Mouse (Mus musculus): ENCODE measurements around the gene Trp53rka. TPM values are rescaled to one million over a fixed set of nuclear protein-coding genes. Genes with fewer than 3 reads are reported as not detected.
"Not testable (repeated sequence)": the region's sequence is repeated elsewhere in the genome, so short reads cannot be mapped to it uniquely, and the experiment has no call there.

Trp53rka gene
- polyA plus RNA-seq (2016; fragmentation: Nextera tagmentation; extraction: Ambion mirVana): 43.3 and 47.5 TPM in 2 replicates

- Histone ChIP-seq H3K27ac (peak within 1 kb of the TSS; percentile 91), H3K9me3 (no peaks in the 10 kb centered on the region), H3K27me3 (no peaks in the 10 kb centered on the region; the same call in 1 of the 2 replicates), H3K36me3 (replicated peaks) (peaks cover 30% of the 10 kb centered on the region), H3K9ac (peak within 1 kb of the TSS; percentile 87), H3K4me1 (peaks cover 26% of the 10 kb centered on the region), H3K4me2 (peak within 1 kb of the TSS; percentile 80), H3K4me3 (replicated peaks) (peak within 1 kb of the TSS; percentile 76)
- WGBS: under 1% methylated on average over 66 of the region's 84 CpGs
- ATAC-seq (ENCODE audit: low FRiP score): peak; percentile 86
These were observed at the start of gene Trp53rka for GRCm38 (mm10) chr2:165492648-165493553. TSS of gene Trp53rka (minus strand) at chr2:165493324.

- H3K36me3 ChIP-seq (replicated peaks): no peaks in the 10 kb centered on the region
- 91% methylated on average over 3 of the region's 3 CpGs for WGBS
- no peak overlapping the region for H3K4me2 ChIP-seq
- ATAC-seq (ENCODE audit: low FRiP score): no peak
- H3K4me3 ChIP-seq (replicated peaks): no peak overlapping the region
- H3K4me1 ChIP-seq: peaks cover 21% of the 10 kb centered on the region
- no peaks in the 10 kb centered on the region for H3K9me3 ChIP-seq
- H3K9ac ChIP-seq: no peak overlapping the region
- H3K27ac ChIP-seq: no peak overlapping the region
- H3K27me3 ChIP-seq: peaks cover 7% of the 10 kb centered on the region; the same call in 1 of the 2 replicates
These were observed 47.9 kb upstream of the Trp53rka start for GRCm38 (mm10) chr2:165540975-165541374.

DNA sequence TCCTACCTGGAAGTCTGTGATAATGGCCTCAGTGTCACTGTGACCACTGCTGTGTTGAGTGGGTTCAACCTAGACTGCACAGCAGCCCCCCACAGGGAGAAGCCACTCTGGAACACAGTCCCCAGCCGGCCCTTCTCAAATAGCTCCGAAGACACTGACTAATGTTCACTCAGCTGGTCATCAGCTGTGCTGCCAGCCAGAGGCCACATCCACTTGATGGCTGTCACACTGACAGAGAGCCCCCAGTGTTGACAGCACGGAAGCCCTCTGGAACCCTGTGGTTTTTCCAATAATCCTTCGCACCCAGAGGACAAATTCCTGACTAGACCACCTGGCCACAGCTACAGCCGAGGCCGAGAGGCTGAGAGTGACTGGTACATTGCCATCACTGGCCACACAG lies 40.7 kb upstream of the Trp53rka start:
- no peak for ATAC-seq (ENCODE audit: low FRiP score)
- Histone ChIP-seq H3K4me3 (replicated peaks) (no peak overlapping the region), H3K36me3 (replicated peaks) (no peaks in the 10 kb centered on the region)

DNA sequence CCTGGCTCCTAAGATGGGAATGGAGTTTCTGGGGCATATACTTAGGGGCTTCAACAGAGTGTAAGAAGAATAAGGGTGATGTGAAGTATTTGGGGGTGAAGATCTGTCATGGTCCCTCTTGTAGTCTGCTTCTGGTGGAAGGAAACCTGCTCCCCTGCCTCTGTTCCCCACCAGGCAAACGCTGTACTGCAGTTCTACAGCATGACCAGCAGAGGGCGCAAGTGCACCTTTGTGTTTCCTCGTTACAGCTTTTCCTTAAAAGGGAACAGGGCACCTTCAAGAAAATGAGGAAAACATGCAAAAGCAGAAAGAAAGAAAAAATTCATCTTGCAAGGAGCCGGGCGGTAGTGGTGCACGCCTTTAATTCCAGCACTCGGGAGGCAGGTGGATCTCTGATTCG lies 36.0 kb upstream of the Trp53rka start:
- 21% methylated on average over 8 of the region's 8 CpGs for WGBS
- Histone ChIP-seq H3K4me3 (replicated peaks) (no peak overlapping the region), H3K4me2 (no peak overlapping the region), H3K9me3 (no peaks in the 10 kb centered on the region), H3K9ac (no peak overlapping the region), H3K36me3 (replicated peaks) (no peaks in the 10 kb centered on the region), H3K4me1 (peaks cover 9% of the 10 kb centered on the region; the same call in 1 of the 2 replicates), H3K27ac (no peak overlapping the region), H3K27me3 (no peaks in the 10 kb centered on the region; the same call in 1 of the 2 replicates)
- ATAC-seq (ENCODE audit: low FRiP score): no peak

More for the DNA sequence above, 40.7 kb upstream of the Trp53rka start:
- no peaks in the 10 kb centered on the region for H3K27me3 ChIP-seq
- no peak overlapping the region for H3K9ac ChIP-seq
- no peaks in the 10 kb centered on the region; the same call in 1 of the 2 replicates for H3K4me1 ChIP-seq
- WGBS: 67% methylated on average over 6 of the region's 6 CpGs
- no peak overlapping the region for H3K4me2 ChIP-seq
- H3K27ac ChIP-seq: no peak overlapping the region
- H3K9me3 ChIP-seq: no peaks in the 10 kb centered on the region

DNA sequence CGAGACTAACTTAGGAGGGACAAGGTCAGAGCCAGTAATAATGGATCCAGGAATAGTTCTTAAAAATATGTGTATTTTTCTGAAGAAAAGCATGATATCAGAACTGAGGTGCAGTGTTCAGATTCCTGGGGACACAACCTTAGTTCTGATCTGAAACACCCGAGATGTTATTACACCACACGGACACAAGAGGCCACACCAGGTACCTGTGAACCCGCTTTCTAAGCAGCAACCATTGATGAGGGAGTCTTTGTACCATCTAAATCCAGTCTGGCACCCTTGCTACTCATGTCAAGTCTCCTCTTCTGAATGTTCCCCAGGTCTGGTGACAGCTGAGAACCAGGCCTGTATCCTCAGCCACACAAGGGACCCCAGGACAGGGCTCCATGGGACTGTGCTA lies 32.5 kb upstream of the Trp53rka start:
- no peak overlapping the region for H3K4me3 ChIP-seq (replicated peaks)
- no peaks in the 10 kb centered on the region for H3K9me3 ChIP-seq
- no peaks in the 10 kb centered on the region; the same call in 1 of the 2 replicates for H3K27me3 ChIP-seq
- ATAC-seq (ENCODE audit: low FRiP score): no peak
- no peaks in the 10 kb centered on the region for H3K36me3 ChIP-seq (replicated peaks)
- no peak overlapping the region for H3K27ac ChIP-seq
- H3K4me2 ChIP-seq: no peak overlapping the region
- peaks cover 9% of the 10 kb centered on the region; the same call in 1 of the 2 replicates for H3K4me1 ChIP-seq
- WGBS: 56% methylated on average over 4 of the region's 4 CpGs
- H3K9ac ChIP-seq: no peak overlapping the region

DNA sequence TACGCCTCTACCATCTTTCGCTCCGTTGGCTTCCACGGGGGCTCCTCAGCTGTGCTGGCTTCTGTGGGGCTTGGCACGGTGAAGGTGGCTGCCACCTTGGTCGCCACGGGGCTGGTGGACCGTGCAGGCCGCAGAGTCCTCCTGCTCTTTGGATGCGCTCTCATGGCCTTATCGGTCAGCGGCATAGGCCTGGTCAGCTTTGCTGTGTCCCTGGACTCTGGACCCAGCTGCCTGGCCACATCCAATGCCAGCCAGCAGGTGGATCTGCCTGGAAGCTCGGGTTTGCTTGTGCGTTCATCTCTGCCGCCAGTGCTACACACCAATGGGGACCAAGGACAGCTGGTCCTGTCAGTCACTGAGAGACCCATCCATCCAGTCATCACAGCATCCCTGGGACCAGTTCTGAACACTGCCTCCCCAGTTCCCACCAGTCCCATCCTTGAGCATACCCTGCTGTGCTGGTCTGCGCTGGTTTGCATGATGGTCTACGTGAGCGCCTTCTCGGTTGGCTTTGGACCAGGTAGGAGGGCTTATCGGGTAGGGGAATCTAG lies 22.1 kb upstream of the Trp53rka start:
- H3K27ac ChIP-seq: no peak overlapping the region

GRCm38 (mm10) chr2:165512870-165513600 lies 19.9 kb upstream of the Trp53rka start:
- H3K9ac ChIP-seq: no peak overlapping the region
- H3K27me3 ChIP-seq: no peaks in the 10 kb centered on the region
- H3K4me3 ChIP-seq (replicated peaks): no peak overlapping the region
- peaks cover 17% of the 10 kb centered on the region for H3K4me1 ChIP-seq
- no peaks in the 10 kb centered on the region for H3K36me3 ChIP-seq (replicated peaks)
- no peak overlapping the region for H3K27ac ChIP-seq
- H3K4me2 ChIP-seq: no peak overlapping the region
- no peaks in the 10 kb centered on the region for H3K9me3 ChIP-seq
- WGBS: 48% methylated on average over 11 of the region's 11 CpGs
- ATAC-seq (ENCODE audit: low FRiP score): no peak

More for the DNA sequence above, 22.1 kb upstream of the Trp53rka start:
- peaks cover 15% of the 10 kb centered on the region for H3K4me1 ChIP-seq
- H3K4me3 ChIP-seq (replicated peaks): no peak overlapping the region
- no peaks in the 10 kb centered on the region for H3K27me3 ChIP-seq
- H3K36me3 ChIP-seq (replicated peaks): no peaks in the 10 kb centered on the region
- H3K4me2 ChIP-seq: no peak overlapping the region
- H3K9ac ChIP-seq: no peak overlapping the region
- 94% methylated on average over 20 of the region's 20 CpGs for WGBS
- no peaks in the 10 kb centered on the region for H3K9me3 ChIP-seq
- no peak for ATAC-seq (ENCODE audit: low FRiP score)

DNA sequence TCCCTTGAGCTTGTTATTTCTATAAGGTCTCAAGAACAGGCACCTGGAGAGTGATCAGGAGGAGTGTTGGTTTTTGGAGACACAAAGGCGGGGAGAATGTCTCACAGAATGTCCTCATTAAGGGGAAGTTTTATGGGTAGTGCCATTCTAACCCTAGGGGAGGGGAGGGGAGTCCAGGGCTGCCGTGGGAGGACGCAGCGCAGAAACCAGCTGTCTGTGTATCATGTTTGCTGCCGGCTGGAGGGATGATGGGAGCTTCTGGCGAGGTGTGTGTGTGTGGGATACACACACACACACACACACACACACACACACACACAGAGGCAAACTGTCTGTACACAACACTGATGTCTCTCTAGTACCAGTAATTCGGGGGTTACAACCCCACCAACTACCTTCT lies 19.3 kb upstream of the Trp53rka start:
- 75% methylated on average over 6 of the region's 7 CpGs for WGBS
- Histone ChIP-seq H3K4me3 (replicated peaks) (no peak overlapping the region), H3K9me3 (no peaks in the 10 kb centered on the region), H3K4me2 (no peak overlapping the region), H3K9ac (no peak overlapping the region), H3K27ac (no peak overlapping the region), H3K36me3 (replicated peaks) (no peaks in the 10 kb centered on the region), H3K27me3 (no peaks in the 10 kb centered on the region), H3K4me1 (peaks cover 17% of the 10 kb centered on the region)
- no peak for ATAC-seq (ENCODE audit: low FRiP score)

DNA sequence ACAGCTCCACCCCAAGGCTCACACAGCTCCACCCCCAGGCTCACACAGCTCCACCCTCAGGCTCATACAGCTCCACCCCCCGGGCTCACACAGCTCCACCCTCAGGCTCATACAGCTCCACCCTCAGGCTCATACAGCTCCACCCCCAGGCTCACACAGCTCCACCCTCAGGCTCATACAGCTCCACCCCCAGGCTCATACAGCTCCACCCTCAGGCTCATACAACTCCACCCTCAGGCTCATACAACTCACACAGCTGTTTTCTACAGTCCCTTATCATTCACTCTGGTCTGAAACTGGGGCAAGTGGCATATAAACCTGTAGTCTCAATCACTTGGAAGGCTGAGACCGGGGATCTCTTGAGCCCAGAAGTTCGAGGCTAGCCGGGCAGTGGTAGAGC lies 18.4 kb upstream of the Trp53rka start:
- ATAC-seq (ENCODE audit: low FRiP score); H3K9me3 ChIP-seq; H3K27ac ChIP-seq; H3K27me3 ChIP-seq; H3K9ac ChIP-seq; H3K36me3 ChIP-seq (replicated peaks); H3K4me2 ChIP-seq; H3K4me3 ChIP-seq (replicated peaks): not testable (repeated sequence)
- H3K4me1 ChIP-seq: peaks cover 17% of the 10 kb centered on the region
- WGBS: 88% methylated on average over 4 of the region's 4 CpGs

GRCm38 (mm10) chr2:165510914-165511458 lies 17.9 kb upstream of the Trp53rka start:
- not testable (repeated sequence) for ATAC-seq (ENCODE audit: low FRiP score); H3K9me3 ChIP-seq; H3K4me2 ChIP-seq; H3K36me3 ChIP-seq (replicated peaks); H3K27ac ChIP-seq; H3K4me3 ChIP-seq (replicated peaks); H3K9ac ChIP-seq; H3K27me3 ChIP-seq
- WGBS: 68% methylated on average over 2 of the region's 2 CpGs
- peaks cover 17% of the 10 kb centered on the region for H3K4me1 ChIP-seq

- no peaks in the 10 kb centered on the region for H3K9me3 ChIP-seq
- no peaks in the 10 kb centered on the region for H3K36me3 ChIP-seq (replicated peaks)
- no peaks in the 10 kb centered on the region for H3K27me3 ChIP-seq
- no peak overlapping the region for H3K9ac ChIP-seq
- H3K4me1 ChIP-seq: peaks cover 17% of the 10 kb centered on the region
- no peak overlapping the region for H3K4me3 ChIP-seq (replicated peaks)
- no peak overlapping the region for H3K4me2 ChIP-seq
- H3K27ac ChIP-seq: no peak overlapping the region
- ATAC-seq (ENCODE audit: low FRiP score): no peak
- 53% methylated on average over 5 of the region's 5 CpGs for whole genome bisulfite sequencing
These were observed 17.3 kb upstream of the Trp53rka start for GRCm38 (mm10) chr2:165510466-165510865.

- no peak for ATAC-seq (ENCODE audit: low FRiP score)
- Histone ChIP-seq H3K9ac (no peak overlapping the region), H3K4me1 (peaks cover 17% of the 10 kb centered on the region), H3K36me3 (replicated peaks) (no peaks in the 10 kb centered on the region), H3K27me3 (no peaks in the 10 kb centered on the region), H3K4me3 (replicated peaks) (no peak overlapping the region), H3K4me2 (no peak overlapping the region), H3K27ac (no peak overlapping the region), H3K9me3 (no peaks in the 10 kb centered on the region)
- 83% methylated on average over 9 of the region's 9 CpGs for WGBS
These were observed 16.6 kb upstream of the Trp53rka start for GRCm38 (mm10) chr2:165509686-165510085.

Measured in forebrain, embryonic 12.5 days (tissue).